In the genomic region with DNA sequence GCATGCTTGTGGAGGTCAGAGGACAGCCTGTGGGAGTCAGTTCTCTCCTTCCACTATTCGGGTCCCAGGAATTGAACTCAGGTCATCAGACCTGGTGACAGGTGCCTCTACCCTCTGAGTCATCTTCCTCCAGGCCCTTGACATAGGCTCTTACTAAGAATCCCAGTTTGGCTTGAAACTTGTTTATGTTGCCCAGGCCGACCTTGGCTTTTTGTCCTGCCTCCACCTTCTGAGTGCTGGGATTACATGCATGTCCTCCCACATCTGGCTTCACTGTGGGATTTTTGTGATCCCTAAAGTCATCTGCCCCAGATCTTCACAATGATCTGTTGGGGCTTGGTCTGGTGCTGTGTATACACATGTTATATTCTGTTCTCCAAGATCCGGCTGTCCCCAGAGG, we compare ENCODE assay signal across 38 mouse cellular contexts. TPM values are rescaled to one million over a fixed set of nuclear protein-coding genes. Genes with fewer than 3 reads are reported as not detected.
"Had no signal": no experiment of that assay in that cellular context is flagged by ENCODE, and none has a peak within 500 bp of the region (broad histone marks: within the 10 kb centered on the region; RNA-seq: fewer than 3 reads in every experiment).

No protein-coding gene starts in this region.

- H3K4me2 ChIP-seq: limb, embryonic 12.5 days; limb, embryonic 13.5 days; limb, embryonic 15.5 days; liver, embryonic 11.5 days; liver, embryonic 12.5 days; liver, embryonic 13.5 days; liver, embryonic 15.5 days; lung, embryonic 14.5 days; lung, embryonic 15.5 days; midbrain, embryonic 11.5 days; midbrain, embryonic 12.5 days; midbrain, embryonic 13.5 days; midbrain, embryonic 15.5 days; neural tube, embryonic 12.5 days; neural tube, embryonic 13.5 days had no signal

- H3K9ac ChIP-seq: limb, embryonic 12.5 days; limb, embryonic 13.5 days; limb, embryonic 15.5 days; liver, embryonic 12.5 days; liver, embryonic 13.5 days; liver, embryonic 14.5 days; liver, embryonic 15.5 days; liver, postnatal 0 days; lung, embryonic 14.5 days; lung, embryonic 15.5 days; midbrain, embryonic 12.5 days; midbrain, embryonic 13.5 days; midbrain, embryonic 15.5 days; neural tube, embryonic 12.5 days; neural tube, embryonic 13.5 days had no signal

- H3K4me3 ChIP-seq: limb, embryonic 10.5 days; limb, embryonic 12.5 days; limb, embryonic 13.5 days; limb, embryonic 15.5 days; liver, embryonic 12.5 days; liver, embryonic 13.5 days; liver, embryonic 15.5 days; lung, embryonic 15.5 days; megakaryocyte, embryonic 14.5 days; midbrain, embryonic 10.5 days; midbrain, embryonic 12.5 days; midbrain, embryonic 13.5 days; midbrain, embryonic 15.5 days; myocyte; neural tube, embryonic 12.5 days; neural tube, embryonic 13.5 days had no signal

- H3K9me3 ChIP-seq: limb, embryonic 10.5 days; limb, embryonic 12.5 days; limb, embryonic 13.5 days; limb, embryonic 15.5 days; liver, embryonic 12.5 days; liver, embryonic 13.5 days; liver, embryonic 15.5 days; lung, embryonic 15.5 days; megakaryocyte, embryonic 14.5 days; midbrain, embryonic 10.5 days; midbrain, embryonic 12.5 days; midbrain, embryonic 13.5 days; midbrain, embryonic 15.5 days; neural tube, embryonic 12.5 days; neural tube, embryonic 13.5 days had no signal

- H3K27me3 ChIP-seq: limb, embryonic 12.5 days; limb, embryonic 13.5 days; limb, embryonic 15.5 days; liver, embryonic 12.5 days; liver, embryonic 13.5 days; liver, embryonic 15.5 days; lung, embryonic 15.5 days; megakaryocyte, embryonic 14.5 days; midbrain, embryonic 13.5 days; midbrain, embryonic 15.5 days; neural tube, embryonic 12.5 days; neural tube, embryonic 13.5 days had no signal

- H3K4me1 ChIP-seq: limb, embryonic 10.5 days; limb, embryonic 12.5 days; limb, embryonic 13.5 days; limb, embryonic 15.5 days; midbrain, embryonic 13.5 days; midbrain, embryonic 15.5 days; neural tube, embryonic 12.5 days; neural tube, embryonic 13.5 days had no signal

- ATAC-seq: liver, embryonic 12.5 days; liver, postnatal 0 days; lung, postnatal 0 days; midbrain, embryonic 13.5 days; midbrain, embryonic 15.5 days; midbrain, embryonic 16.5 days had no signal

- H3K36me3 ChIP-seq: limb, embryonic 10.5 days; limb, embryonic 12.5 days; limb, embryonic 13.5 days; limb, embryonic 15.5 days; liver, embryonic 12.5 days; liver, embryonic 13.5 days; liver, embryonic 15.5 days; lung, embryonic 15.5 days; midbrain, embryonic 10.5 days; midbrain, embryonic 12.5 days; midbrain, embryonic 13.5 days; midbrain, embryonic 15.5 days; neural tube, embryonic 12.5 days; neural tube, embryonic 13.5 days had no signal

- H3K27ac ChIP-seq: limb, embryonic 10.5 days; limb, embryonic 12.5 days; limb, embryonic 13.5 days; limb, embryonic 15.5 days; liver, embryonic 12.5 days; liver, embryonic 13.5 days; liver, embryonic 14.5 days; liver, embryonic 15.5 days; lung, embryonic 15.5 days; macrophage; midbrain, embryonic 10.5 days; midbrain, embryonic 12.5 days; midbrain, embryonic 13.5 days; midbrain, embryonic 15.5 days; neural tube, embryonic 12.5 days; neural tube, embryonic 13.5 days had no signal

- DNase-seq: left cerebral cortex, postnatal 4 days; liver; liver, embryonic 13.5 days; liver, postnatal 0 days; lung, adult 18-20 months; lung, adult 2 months; lung, embryonic 14.5 days; lung, postnatal 10 days; lung, postnatal 14 days; lung, postnatal 36 days; lung, postnatal 4 days; midbrain, embryonic 14.5 days had no signal

RNA-seq across cellular contexts. Expression of gene Mypn, which starts 31.7 kb away (rescaled TPM):
- total RNA-seq: megakaryocyte progenitor cell, adult 5-6 weeks; megakaryocyte, adult 5-6 weeks; megakaryocyte-erythroid progenitor cell, adult 5-6 weeks; monocyte, adult 5-6 weeks had no signal
- polyA plus RNA-seq: liver, adult 2 months; macrophage had no signal
